Mouse (Mus musculus): ENCODE results near the gene Grcc10. TPM values are rescaled to one million over a fixed set of nuclear protein-coding genes. Genes with fewer than 3 reads are reported as not detected.
A peak's percentile ranks its signal among the peaks of the same experiment; 100 is the strongest.

Grcc10 gene
- polyA plus RNA-seq, 1 experiment: 355 TPM

DNA sequence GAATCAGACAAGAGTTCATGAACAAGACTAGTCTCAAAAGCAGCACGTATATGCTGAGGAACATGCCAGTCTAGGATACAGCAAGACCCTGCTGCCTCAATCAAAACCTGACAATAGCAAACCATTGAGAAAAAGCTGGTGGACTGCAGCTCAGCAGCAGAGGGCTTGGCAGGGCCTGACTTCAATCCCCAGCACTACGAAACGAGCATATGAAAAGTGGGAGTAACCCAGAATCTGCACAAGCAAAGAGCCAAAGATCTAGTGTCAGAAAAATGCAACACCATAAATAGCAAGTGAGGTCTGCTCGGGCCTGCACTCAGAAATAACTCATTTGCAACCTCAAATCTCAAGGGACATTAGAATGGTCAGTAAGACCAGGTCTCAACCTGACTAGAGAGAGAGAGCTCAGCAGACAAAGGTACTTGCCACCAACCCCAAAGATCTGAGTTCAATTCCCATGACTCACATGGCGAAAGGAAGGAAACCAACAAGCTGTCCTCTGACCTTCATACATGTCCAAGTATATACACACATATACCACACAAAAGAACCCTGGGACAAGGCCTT lies 35.0 kb downstream of the Grcc10 start:
- Histone ChIP-seq H3K4me3 (ENCODE audit: insufficient read depth, low read depth, low read length) (no peak overlapping the region), H3K27ac (replicated peaks; ENCODE audit: low read depth, low read length) (no peak overlapping the region), H3K4me1 (ENCODE audit: control insufficient read depth, insufficient read depth, insufficient read length, low read length) (no peaks in the 10 kb centered on the region)

DNA sequence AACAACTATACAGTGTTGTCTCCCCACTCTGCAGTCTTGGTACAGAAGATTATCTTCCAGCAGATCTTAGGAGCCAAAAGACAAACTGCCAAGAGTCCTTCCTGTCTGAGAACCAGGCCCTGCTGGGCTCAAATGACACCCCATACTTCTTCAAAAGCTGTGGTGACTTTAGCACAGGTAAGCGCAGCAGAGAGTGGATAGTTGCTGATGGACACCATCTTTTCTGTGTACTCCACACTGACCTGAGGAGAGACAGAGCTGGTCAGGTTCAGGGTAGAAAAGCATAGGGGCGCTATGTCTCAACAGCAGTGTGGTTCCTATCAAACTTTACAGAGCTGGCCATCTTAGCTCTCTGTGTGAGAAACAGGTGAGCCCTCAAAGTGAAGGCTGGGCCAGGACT lies 36.8 kb downstream of the Grcc10 start:
- H3K4me1 ChIP-seq (ENCODE audit: control insufficient read depth, insufficient read depth, insufficient read length, low read length): no peaks in the 10 kb centered on the region
- no peak overlapping the region for H3K4me3 ChIP-seq (ENCODE audit: insufficient read depth, low read depth, low read length)
- H3K27ac ChIP-seq (replicated peaks; ENCODE audit: low read depth, low read length): no peak overlapping the region

DNA sequence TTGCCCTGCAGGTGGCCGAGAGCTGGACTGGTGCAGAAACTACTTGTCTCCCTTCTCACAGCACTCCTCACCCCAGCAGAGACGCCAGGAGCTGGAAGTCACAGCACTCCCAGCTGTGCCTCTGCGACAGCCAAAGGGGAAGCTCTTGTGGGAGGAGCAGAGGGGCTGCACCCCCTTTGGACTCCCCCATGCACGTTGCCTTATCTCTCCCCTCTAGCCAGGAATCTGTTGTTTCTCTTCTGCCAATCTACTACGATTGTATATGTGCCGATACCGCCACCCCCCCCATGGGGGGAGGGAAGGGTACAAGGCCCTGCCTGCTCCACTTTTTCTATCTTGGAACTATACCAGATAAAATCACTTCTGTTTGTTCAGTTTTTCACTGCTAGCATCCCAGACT lies 37.4 kb downstream of the Grcc10 start:
- Histone ChIP-seq H3K4me3 (ENCODE audit: insufficient read depth, low read depth, low read length) (no peak overlapping the region), H3K27ac (replicated peaks; ENCODE audit: low read depth, low read length) (no peak overlapping the region), H3K4me1 (ENCODE audit: control insufficient read depth, insufficient read depth, insufficient read length, low read length) (no peaks in the 10 kb centered on the region)

DNA sequence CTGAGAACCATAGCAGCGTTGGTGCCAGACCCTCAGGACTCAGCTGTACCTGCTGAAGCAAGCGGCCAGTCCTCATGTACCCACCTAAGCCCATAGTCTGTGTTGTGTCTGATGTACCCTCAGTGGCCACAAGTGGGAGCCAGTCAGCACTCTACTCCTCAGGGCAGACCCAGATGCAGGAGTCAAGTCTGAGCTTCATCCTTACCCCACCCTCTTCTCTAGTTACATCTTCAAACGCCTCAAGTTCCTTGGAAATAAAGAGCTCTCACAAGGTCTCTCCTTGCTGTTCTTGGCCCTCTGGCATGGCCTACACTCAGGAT lies 38.4 kb downstream of the Grcc10 start:
- Histone ChIP-seq H3K4me3 (ENCODE audit: insufficient read depth, low read depth, low read length) (no peak overlapping the region), H3K4me1 (ENCODE audit: control insufficient read depth, insufficient read depth, insufficient read length, low read length) (no peaks in the 10 kb centered on the region), H3K27ac (replicated peaks; ENCODE audit: low read depth, low read length) (no peak overlapping the region)

DNA sequence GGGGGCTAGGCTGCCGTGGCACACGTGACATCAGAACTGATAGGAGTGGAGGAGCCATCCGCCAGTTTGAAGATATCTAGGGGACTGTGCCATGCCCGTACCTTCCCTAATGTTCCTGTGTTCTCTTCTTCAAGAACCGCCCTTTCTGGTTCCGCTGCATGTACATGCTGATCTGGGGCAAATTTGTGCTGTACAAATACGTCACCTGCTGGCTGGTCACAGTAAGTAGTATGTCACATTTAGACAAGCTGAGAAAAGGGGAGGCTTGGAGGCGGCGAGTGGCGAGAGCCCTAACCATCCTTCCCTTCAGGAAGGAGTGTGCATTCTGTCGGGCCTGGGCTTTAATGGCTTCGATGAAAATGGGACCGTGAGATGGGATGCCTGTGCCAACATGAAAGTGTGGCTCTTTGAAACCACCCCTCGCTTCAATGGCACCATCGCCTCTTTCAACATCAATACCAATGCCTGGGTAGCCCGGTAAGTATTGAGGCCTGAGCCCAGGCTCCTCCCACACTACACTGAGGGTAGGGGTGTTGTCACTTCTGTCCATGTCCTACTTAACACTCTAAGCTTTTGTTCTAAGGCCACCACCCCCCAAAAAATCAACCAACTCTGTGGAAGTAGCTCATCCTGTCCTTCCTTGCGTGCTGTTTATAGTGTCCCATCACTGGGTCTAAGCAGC lies 38.9 kb downstream of the Grcc10 start:
- Histone ChIP-seq H3K4me3 (ENCODE audit: insufficient read depth, low read depth, low read length) (no peak overlapping the region), H3K4me1 (ENCODE audit: control insufficient read depth, insufficient read depth, insufficient read length, low read length) (no peaks in the 10 kb centered on the region), H3K27ac (replicated peaks; ENCODE audit: low read depth, low read length) (no peak overlapping the region)

DNA sequence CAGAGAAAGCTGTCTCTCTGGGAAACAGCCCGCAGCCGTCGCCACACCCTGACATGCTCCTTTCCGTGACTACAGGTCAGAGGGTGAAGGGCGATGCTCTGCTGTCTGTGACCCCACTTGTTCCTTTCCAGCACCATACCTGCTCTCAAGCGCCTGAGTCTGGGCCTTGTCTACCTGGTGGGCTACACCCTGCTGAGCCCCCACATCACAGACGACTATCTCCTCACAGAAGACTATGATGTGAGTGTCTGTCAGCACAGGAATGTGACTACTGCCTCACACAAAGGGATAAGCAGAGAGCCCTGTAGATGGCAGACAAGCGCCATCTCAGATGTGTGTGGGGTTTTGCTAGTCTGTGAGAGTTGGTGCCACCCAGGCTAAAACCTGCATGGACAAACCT lies 39.8 kb downstream of the Grcc10 start:
- no peak overlapping the region for H3K4me3 ChIP-seq (ENCODE audit: insufficient read depth, low read depth, low read length)
- H3K4me1 ChIP-seq (ENCODE audit: control insufficient read depth, insufficient read depth, insufficient read length, low read length): peaks cover 3% of the 10 kb centered on the region; the same call in 1 of the 2 replicates
- no peak overlapping the region for H3K27ac ChIP-seq (replicated peaks; ENCODE audit: low read depth, low read length)

DNA sequence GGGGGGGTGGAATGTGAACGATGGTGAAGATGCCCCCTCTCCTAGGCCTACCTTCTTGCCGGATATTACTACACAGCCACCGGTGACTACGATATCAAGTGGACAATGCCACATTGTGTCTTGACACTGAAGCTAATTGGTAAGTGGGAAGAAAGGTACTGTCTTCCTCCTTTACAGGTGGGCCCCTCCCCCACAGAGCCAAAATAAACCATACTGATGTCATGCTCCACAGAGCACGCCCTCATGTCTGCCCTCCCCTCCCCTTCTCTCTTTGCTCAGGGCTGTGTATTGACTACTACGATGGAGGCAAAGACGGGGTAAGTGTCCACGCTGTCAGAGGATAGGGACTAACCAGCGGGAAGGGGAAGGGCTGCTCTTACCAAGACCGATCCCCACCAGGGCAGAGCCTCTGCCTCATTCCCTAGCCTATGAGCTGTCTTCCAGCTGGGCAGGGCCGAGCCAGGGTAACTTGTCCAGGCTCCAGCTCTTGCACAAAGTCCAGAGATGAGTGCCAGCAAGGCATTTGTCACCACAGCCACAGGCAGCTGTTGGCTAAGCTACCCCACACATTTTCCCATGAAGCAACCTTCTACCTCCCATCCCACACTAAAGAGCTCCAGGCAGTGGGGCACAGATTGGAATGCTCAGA lies 41.1 kb downstream of the Grcc10 start:
- Histone ChIP-seq H3K27ac (replicated peaks; ENCODE audit: low read depth, low read length) (no peak overlapping the region; the same call in 1 of the 2 replicates), H3K4me1 (ENCODE audit: control insufficient read depth, insufficient read depth, insufficient read length, low read length) (peaks cover 3% of the 10 kb centered on the region; the same call in 1 of the 2 replicates), H3K4me3 (ENCODE audit: insufficient read depth, low read depth, low read length) (no peak overlapping the region)

DNA sequence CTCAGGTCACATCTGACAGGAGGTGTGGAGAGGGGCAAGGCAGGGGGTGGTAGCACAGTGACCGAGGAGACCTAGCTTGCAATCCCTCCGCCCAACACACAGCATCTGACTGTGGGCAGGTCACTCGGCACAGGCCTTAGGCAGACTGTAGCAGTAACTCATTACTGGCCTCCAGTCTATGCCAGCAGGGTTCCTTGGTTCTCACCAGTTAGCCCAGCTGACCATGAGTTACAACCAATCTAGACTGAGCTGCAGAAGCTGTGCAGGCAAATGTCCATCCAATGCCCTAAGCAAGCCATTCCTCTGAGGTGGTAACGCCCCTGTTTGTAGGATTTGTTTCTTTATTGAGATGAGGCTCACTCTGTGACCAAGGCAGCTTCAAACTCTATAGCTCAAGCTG lies 41.8 kb downstream of the Grcc10 start:
- Histone ChIP-seq H3K4me3 (ENCODE audit: insufficient read depth, low read depth, low read length) (no peak overlapping the region), H3K4me1 (ENCODE audit: control insufficient read depth, insufficient read depth, insufficient read length, low read length) (peaks cover 5% of the 10 kb centered on the region), H3K27ac (replicated peaks; ENCODE audit: low read depth, low read length) (no peak overlapping the region)

DNA sequence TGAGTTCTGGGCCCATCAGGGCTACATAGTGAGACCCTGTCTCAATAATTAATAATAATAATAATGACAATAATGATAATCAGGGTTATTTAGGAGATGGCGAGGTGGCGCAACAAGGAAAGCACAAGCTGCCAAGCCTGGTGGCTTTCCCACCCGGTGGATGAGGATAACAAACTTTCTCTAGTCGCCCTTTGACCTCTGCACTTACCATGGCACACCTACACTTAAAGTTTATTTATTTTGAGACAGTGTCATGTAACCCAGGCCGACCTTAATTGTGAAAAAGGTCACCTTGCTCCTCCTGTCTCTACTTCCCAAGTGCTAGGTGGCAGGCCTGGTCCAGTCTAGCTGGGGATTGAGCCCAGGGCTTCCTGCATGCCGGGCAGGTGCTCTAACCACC lies 42.4 kb downstream of the Grcc10 start:
- Histone ChIP-seq H3K27ac (replicated peaks; ENCODE audit: low read depth, low read length) (no peak overlapping the region), H3K4me1 (ENCODE audit: control insufficient read depth, insufficient read depth, insufficient read length, low read length) (peaks cover 11% of the 10 kb centered on the region)

DNA sequence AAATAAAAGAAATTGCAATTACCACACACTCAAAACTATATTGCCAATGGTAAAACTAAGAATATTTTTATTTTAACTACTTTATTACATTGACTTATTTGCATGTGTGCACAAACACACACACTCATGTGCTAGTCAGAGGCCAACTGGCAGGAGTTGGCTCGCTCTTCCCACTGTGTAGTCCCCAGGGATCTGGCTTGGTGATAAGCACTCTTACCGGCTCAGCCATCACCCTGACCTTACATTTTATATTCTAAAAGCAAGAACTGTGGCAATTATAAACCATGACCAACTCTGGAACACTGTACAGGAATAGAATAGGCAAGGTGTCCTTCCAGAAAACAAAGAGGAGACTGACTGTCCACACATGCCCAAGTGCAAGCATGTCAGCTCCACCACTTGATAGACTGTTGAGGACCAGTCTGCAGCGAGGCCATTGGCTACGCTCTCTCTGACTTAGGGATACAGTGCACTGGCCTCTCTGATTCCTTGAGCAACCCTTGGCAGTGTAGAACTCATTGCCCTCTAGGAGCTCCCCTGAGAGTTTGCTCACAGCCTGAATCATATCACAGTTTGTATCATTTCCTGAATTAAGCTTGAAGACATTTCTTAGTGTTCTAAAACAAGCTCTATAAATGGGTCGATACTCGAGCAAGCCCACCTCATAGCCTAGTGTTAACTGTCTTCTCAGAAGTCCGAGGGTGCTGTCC lies 44.6 kb downstream of the Grcc10 start:
- Histone ChIP-seq H3K4me3 (ENCODE audit: insufficient read depth, low read depth, low read length) (no peak overlapping the region), H3K27ac (replicated peaks; ENCODE audit: low read depth, low read length) (no peak overlapping the region), H3K4me1 (ENCODE audit: control insufficient read depth, insufficient read depth, insufficient read length, low read length) (peaks cover 22% of the 10 kb centered on the region)

More for the DNA sequence above, 42.4 kb downstream of the Grcc10 start:
- H3K4me3 ChIP-seq (ENCODE audit: insufficient read depth, low read depth, low read length): no peak overlapping the region

DNA sequence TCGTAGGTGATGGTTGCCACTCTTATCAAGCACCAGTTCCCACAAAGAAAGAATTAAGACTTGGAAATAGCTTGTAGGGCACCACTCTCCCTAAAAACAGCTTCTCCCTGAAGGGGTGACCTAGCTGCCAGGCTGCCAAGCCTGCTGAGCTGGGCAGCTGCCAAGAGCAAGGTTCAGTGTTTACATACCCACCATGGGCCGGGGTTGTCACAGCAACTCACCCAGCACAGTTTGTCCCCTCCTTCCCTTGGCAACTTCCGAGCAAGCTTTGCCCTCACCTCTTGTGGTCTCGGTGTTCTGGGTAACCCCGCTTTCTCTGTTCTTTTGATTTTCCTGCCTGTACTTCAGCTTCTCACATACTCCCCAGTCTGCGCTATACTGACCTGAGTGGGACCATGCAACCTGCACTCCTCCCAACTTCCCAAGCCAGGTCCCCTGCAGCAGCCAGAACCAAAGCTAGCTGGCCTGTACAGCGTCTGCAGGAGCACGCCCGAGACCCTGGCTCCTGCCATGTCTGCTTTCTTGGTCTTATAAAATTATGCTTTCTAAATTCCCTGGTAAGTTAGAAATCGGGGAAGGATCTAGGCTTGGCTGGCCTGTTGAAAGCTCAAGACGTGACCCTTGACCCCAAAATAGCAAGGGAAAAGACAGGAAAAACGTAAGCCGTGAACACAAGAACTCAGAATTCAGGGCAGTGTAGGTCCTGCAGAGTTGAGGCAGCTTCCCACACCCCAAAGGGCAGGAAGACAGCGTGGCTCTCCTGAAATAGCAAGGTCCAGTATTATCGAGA lies 46.8 kb downstream of the Grcc10 start:
- H3K4me3 ChIP-seq (ENCODE audit: insufficient read depth, low read depth, low read length): no peak overlapping the region
- peak overlapping the region; percentile 67 for H3K27ac ChIP-seq (replicated peaks; ENCODE audit: low read depth, low read length)
- peaks cover 22% of the 10 kb centered on the region for H3K4me1 ChIP-seq (ENCODE audit: control insufficient read depth, insufficient read depth, insufficient read length, low read length)

DNA sequence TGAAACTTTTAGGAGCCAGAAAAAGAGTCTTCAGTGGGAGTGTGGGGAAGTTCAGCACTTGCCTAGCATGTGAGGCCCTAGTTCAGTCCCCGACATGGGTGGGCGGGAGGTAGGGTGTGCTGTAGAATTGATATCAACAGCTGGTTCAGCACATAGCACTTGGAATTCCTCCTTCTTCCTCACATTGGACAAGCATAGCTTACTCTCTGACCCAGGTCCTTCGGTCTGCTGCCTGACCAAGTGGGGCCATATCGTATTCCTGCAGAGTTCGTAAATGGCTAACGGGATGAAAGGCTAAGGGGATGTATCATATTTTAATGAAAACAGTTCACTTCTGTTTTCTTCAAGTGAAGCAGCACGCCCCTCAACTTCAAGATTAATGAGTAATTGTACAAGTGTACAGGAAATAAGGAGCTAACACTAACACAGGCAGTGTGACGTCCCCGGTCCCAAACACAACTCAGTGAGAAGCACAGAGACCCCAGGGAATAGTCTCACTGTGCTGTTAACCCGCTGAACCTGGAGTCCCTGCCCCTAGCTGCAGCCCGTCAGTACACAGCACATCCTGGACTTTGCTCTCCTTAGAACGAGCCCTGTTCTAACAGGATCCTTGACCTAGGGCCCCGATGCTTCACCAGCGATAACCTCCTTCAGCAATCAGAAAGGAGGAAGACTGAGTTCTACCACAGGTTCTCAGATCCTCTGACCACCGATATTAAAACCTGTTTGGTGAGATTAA lies 47.8 kb downstream of the Grcc10 start:
- H3K4me1 ChIP-seq (ENCODE audit: control insufficient read depth, insufficient read depth, insufficient read length, low read length): peaks cover 22% of the 10 kb centered on the region
- H3K27ac ChIP-seq (replicated peaks; ENCODE audit: low read depth, low read length): peak overlapping the region; percentile 67
- H3K4me3 ChIP-seq (ENCODE audit: insufficient read depth, low read depth, low read length): no peak overlapping the region

DNA sequence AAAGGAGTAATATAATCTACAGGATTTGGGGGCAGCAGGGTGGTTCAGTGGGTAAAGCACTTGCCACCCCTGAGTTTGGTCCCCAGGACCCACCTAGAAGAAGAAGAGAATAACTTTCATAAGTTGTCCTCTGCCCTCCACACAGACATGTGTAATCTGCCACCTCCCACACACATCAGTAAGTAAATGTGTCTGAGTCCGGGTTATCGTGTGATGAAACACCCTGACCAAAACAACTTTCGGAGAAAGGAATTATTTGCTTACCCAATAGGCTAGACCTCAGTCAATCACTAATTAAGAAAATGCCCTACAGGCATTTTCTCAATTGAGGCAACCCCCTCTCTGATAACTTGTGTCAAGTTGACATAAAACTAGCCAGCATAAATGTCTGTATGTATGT lies 50.7 kb downstream of the Grcc10 start:
- H3K4me1 ChIP-seq (ENCODE audit: control insufficient read depth, insufficient read depth, insufficient read length, low read length): peaks cover 19% of the 10 kb centered on the region
- no peak overlapping the region for H3K4me3 ChIP-seq (ENCODE audit: insufficient read depth, low read depth, low read length)
- H3K27ac ChIP-seq (replicated peaks; ENCODE audit: low read depth, low read length): no peak overlapping the region

Measured in brown adipose tissue, adult 24 weeks (tissue).